Mouse (Mus musculus) olfactory bulb, adult 2 months (tissue): Measurements from ENCODE around the gene Mettl17.

ENCODE experiments used
- CTCF ChIP-seq: fragments of 200-500 bp; IDR thresholded peaks from 2 replicates; pipeline ENCODE4 v1.5.1; 2012; ENCODE audit warnings: low read depth, mild to moderate bottlenecking, low read length, moderate library complexity; ENCODE audit not compliant: insufficient read depth
- POLR2A ChIP-seq: fragments of 200-500 bp; IDR thresholded peaks from 2 replicates; pipeline ENCODE4 v1.6.1; 2012; ENCODE audit warnings: mild to moderate bottlenecking, low read depth, low read length, moderate library complexity; ENCODE audit not compliant: insufficient read depth

DNA sequence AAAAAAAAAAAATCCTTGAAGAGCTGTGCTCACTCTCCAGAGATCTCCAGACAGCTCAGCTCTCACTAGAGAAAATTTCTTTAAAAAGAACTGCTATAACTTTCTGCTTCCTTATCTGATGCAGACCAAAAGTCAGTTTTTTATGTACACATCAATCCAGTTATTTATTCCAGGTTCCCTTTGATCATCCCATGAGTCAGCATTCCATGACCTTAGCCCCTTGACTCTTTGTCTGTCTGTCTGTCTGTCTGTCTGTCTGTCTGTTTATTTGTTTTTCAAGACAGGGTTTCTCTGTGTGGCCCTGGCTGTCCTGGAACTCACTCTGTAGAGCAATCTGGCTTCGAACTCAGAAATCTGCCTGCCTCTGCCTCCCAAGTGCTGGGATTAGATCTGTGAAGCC, 14.7 kb downstream of the Mettl17 start:
- TF ChIP-seq POLR2A (no peak), CTCF (no peak)
